Mouse (Mus musculus) cerebellum, adult 2 months (tissue): ENCODE measurements around the gene Bhlhe40.

Source experiments
- CTCF ChIP-seq: fragments of 200-500 bp; IDR thresholded peaks from 2 replicates; pipeline ENCODE4 v1.5.1; 2011; ENCODE audit warnings: low read depth, mild to moderate bottlenecking, control low read depth, low read length, moderate library complexity, borderline replicate concordance; ENCODE audit not compliant: insufficient read depth
- POLR2A ChIP-seq: fragments of 200-500 bp; IDR thresholded peaks from 2 replicates; pipeline ENCODE4 v1.6.1; 2011; ENCODE audit warnings: low read length, control low read depth, borderline replicate concordance; ENCODE audit not compliant: insufficient read depth

DNA sequence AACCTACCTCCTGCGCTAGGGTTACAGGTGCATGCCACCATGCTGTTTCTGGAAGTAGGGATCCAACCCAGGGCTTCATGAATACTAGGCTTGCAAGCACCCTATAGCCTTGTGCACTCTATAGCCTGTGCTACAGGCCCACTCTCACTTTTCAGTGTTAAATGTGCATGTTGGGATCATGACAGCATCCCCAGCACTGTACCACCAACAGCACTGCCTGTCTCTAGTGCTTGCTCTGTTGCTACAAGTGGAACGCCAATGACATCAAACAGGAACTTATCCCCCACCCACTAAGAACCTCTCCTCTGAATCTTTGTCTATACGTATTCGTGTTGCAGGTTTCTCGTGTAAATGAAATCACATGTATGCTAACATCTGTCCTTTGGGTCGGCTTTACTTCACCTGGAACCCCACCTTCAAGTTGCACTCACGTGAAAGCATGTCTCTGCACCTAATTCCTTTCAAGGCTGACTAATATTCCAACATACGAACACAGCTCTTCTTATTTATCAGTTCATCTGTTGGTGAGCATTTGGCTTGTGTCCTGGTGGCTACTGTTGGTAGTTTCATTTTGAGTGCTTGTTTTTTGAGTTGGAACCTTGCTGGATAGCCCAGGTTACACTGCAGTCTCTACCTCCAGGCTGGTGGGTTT, 46.7 kb downstream of the Bhlhe40 start:
- TF ChIP-seq CTCF (no peak), POLR2A (no peak)
